Mouse (Mus musculus) ES-Bruce4 (cell line): ENCODE data around the gene Gm9195. TPM values are rescaled to one million over a fixed set of nuclear protein-coding genes. Genes with fewer than 3 reads are reported as not detected.

Experiments
- H3K27ac ChIP-seq: 2 replicates; pipeline ENCODE4 v1.5.1; 2012; ENCODE audit warnings: low read length, inconsistent platforms; ENCODE audit not compliant: insufficient read depth
- H3K27me3 ChIP-seq: 2 replicates; pipeline ENCODE4 v1.6.1; 2012; ENCODE audit warnings: mild to moderate bottlenecking, low read length, inconsistent platforms; ENCODE audit not compliant: control insufficient read depth, poor library complexity, insufficient read depth, severe bottlenecking
- H3K36me3 ChIP-seq: 2 replicates; pipeline ENCODE4 v1.6.1; 2012; ENCODE audit warnings: inconsistent platforms, mild to moderate bottlenecking, low read length, moderate library complexity; ENCODE audit not compliant: control insufficient read depth, poor library complexity, insufficient read depth, severe bottlenecking
- H3K4me1 ChIP-seq: one replicate; pipeline ENCODE4 v1.8.1; 2011; ENCODE audit warnings: low read length; ENCODE audit not compliant: control insufficient read depth, insufficient read depth
- H3K4me3 ChIP-seq: 2 replicates; pipeline ENCODE4 v1.5.1; 2011; ENCODE audit warnings: low read depth, mild to moderate bottlenecking, low read length
- H3K9ac ChIP-seq: 2 replicates; pipeline ENCODE4 v1.6.1; 2012; ENCODE audit warnings: low read depth, mild to moderate bottlenecking, inconsistent platforms; ENCODE audit not compliant: poor library complexity, severe bottlenecking
- H3K9me3 ChIP-seq: replicated peaks from 2 replicates; pipeline ENCODE4 v1.6.1; 2012; ENCODE audit warnings: mild to moderate bottlenecking, low read length, inconsistent platforms; ENCODE audit not compliant: control insufficient read depth, poor library complexity, insufficient read depth, severe bottlenecking
- CTCF ChIP-seq: IDR thresholded peaks from one replicate; pipeline ENCODE4 v1.8.1; 2011; ENCODE audit warnings: low read depth, low read length
- EP300 ChIP-seq: IDR thresholded peaks from 2 replicates; pipeline ENCODE4 v1.6.1; 2011; ENCODE audit warnings: low read depth, low read length; ENCODE audit not compliant: insufficient read depth
- POLR2A ChIP-seq: IDR thresholded peaks from one replicate; pipeline ENCODE4 v1.8.1; 2011; ENCODE audit warnings: low read length; ENCODE audit not compliant: insufficient read depth
- polyA plus RNA-seq: library from polyadenylated mRNA; stranded (reverse); fragments of >200 nt; gene quantifications from 2 replicates; pipeline ENCODE4 v1.2.4, GENCODE M21; 2011; ENCODE audit warnings: low read depth; ENCODE audit not compliant: missing spikeins, insufficient read depth, insufficient read length

The Gm9195 gene
- polyA plus RNA-seq, 1 experiment, result not detected

GRCm38 (mm10) chr14:72438976-72439375 lies 52.7 kb downstream of the Gm9195 start:
- H3K27me3 ChIP-seq, result no peaks in the 10 kb centered on the region
- no peak overlapping the region for H3K4me3 ChIP-seq
- H3K4me1 ChIP-seq, result no peaks in the 10 kb centered on the region
- H3K9me3 ChIP-seq, result no peaks in the 10 kb centered on the region
- no peak overlapping the region for H3K9ac ChIP-seq
- TF ChIP-seq EP300, result no peak
- no peak for TF ChIP-seq POLR2A
- TF ChIP-seq CTCF, result no peak
- H3K36me3 ChIP-seq, result no peaks in the 10 kb centered on the region
- no peak overlapping the region for H3K27ac ChIP-seq

- Histone ChIP-seq H3K27me3 (no peaks in the 10 kb centered on the region), H3K9me3 (no peaks in the 10 kb centered on the region), H3K36me3 (no peaks in the 10 kb centered on the region), H3K9ac (no peak overlapping the region), H3K4me3 (no peak overlapping the region), H3K4me1 (no peaks in the 10 kb centered on the region), H3K27ac (no peak overlapping the region)
- TF ChIP-seq POLR2A (no peak), EP300 (no peak), CTCF (no peak)
These were observed 101.9 kb downstream of the Gm9195 start for GRCm38 (mm10) chr14:72389696-72390095.

DNA sequence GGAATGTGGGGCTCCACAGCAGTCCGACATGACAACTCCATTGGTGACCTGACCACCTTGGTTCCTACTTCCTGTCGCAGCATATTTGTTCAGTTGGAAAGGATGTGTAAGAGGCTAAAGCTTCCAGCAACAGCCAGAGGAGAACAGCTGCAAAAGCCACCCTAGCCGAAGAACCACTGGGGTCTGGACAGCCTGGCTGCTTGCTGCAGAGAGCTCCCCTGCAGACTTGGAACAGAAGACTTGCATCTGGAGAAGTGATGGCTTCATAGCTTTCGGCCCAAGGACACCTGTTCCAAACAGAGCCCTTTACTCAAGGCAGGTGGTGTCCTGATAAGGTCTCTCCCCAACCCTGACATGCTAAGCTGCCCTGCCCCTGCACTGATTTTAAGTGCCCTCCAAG lies 102.3 kb downstream of the Gm9195 start:
- no peaks in the 10 kb centered on the region for H3K4me1 ChIP-seq
- H3K9ac ChIP-seq, result no peak overlapping the region
- no peak for TF ChIP-seq POLR2A
- TF ChIP-seq CTCF, result no peak
- no peak for TF ChIP-seq EP300
- H3K27ac ChIP-seq, result no peak overlapping the region
- H3K27me3 ChIP-seq, result no peaks in the 10 kb centered on the region
- H3K4me3 ChIP-seq, result no peak overlapping the region
- no peaks in the 10 kb centered on the region for H3K9me3 ChIP-seq
- H3K36me3 ChIP-seq, result no peaks in the 10 kb centered on the region

DNA sequence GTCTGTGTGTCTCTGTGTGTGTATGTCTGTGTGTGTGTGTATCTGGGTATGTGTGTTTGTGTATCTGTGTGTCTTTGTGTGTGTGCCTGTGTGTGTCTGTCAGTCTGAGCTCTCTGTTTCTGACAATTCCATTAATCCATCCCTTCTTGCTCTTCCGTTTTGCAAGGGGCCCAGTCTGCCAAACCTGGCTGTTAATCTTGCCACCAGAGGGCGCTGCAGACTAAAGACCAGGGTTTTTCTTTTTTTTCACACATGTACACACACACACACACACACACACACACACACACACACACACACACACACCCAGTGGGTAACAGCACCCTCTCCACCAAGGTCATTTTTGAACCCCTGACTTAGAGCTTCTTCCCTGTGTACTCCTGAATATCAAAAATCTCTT lies 114.4 kb downstream of the Gm9195 start:
- Histone ChIP-seq H3K27ac (no peak overlapping the region), H3K9me3 (no peaks in the 10 kb centered on the region), H3K9ac (no peak overlapping the region), H3K4me1 (no peaks in the 10 kb centered on the region), H3K36me3 (no peaks in the 10 kb centered on the region), H3K27me3 (no peaks in the 10 kb centered on the region), H3K4me3 (no peak overlapping the region)
- no peak for TF ChIP-seq EP300
- no peak for TF ChIP-seq POLR2A
- peak; percentile 53 for TF ChIP-seq CTCF

Other genes with a start within 250 kb of the Gm9195 start
- 47.4 and 47.7 TPM in 2 replicates for gene Fndc3a, start 218.2 kb upstream of the Gm9195 start, polyA plus RNA-seq